Mouse (Mus musculus) midbrain, embryonic 14.5 days (tissue): Measurements from ENCODE around the gene Fam229b. TPM values are rescaled to one million over a fixed set of nuclear protein-coding genes. Genes with fewer than 3 reads are reported as not detected.

Source experiments
- ATAC-seq: fragments of 200-750 bp; cut with Nextera tagmentation; 2 replicates; pipeline ENCODE4 v1.8.0; 2017; ENCODE audit warnings: moderate number of reproducible peaks, moderate library complexity; ENCODE audit not compliant: low FRiP score, low TSS enrichment
- DNase-seq: peaks from one replicate; pipeline ENCODE4 v3.0.0-alpha.2; 2015
- H3K27ac ChIP-seq: fragments of 300-500 bp; sonication (generic); replicated peaks from 2 replicates; pipeline ENCODE4 v1.5.1; 2014; ENCODE audit warnings: mild to moderate bottlenecking, low read depth, low read length, moderate library complexity
- H3K27me3 ChIP-seq: fragments of 300-500 bp; sonication (generic); 2 replicates; pipeline ENCODE4 v1.6.1; 2014; ENCODE audit warnings: low read length, control low read depth, mixed read lengths; ENCODE audit not compliant: control insufficient read depth, insufficient read depth
- H3K36me3 ChIP-seq: fragments of 300-500 bp; sonication (generic); 2 replicates; pipeline ENCODE4 v1.6.1; 2014; ENCODE audit warnings: low read length, control low read depth; ENCODE audit not compliant: control insufficient read depth, insufficient read depth
- H3K4me1 ChIP-seq: fragments of 300-500 bp; sonication (generic); 2 replicates; pipeline ENCODE4 v1.6.1; 2014; ENCODE audit warnings: mild to moderate bottlenecking, antibody characterized with exemption, low read length, control low read depth; ENCODE audit not compliant: control insufficient read depth, insufficient read depth
- H3K4me2 ChIP-seq: fragments of 300-500 bp; sonication (generic); 2 replicates; pipeline ENCODE4 v1.6.1; 2014; ENCODE audit warnings: mild to moderate bottlenecking, low read length, moderate library complexity
- H3K4me3 ChIP-seq: fragments of 300-500 bp; sonication (generic); replicated peaks from 2 replicates; pipeline ENCODE4 v1.5.1; 2014; ENCODE audit warnings: low read depth, low read length
- H3K9ac ChIP-seq: fragments of 300-500 bp; sonication (generic); replicated peaks from 2 replicates; pipeline ENCODE4 v1.6.1; 2014; ENCODE audit warnings: mild to moderate bottlenecking, low read length, moderate library complexity
- H3K9me3 ChIP-seq: fragments of 300-500 bp; sonication (generic); 2 replicates; pipeline ENCODE4 v1.6.1; 2016; ENCODE audit warnings: low read length, control low read depth, mixed read lengths; ENCODE audit not compliant: control insufficient read depth
- WGBS: fragments of 180-500 bp; shearing (Covaris S2); extraction: QIAGEN DNeasy Blood & Tissue Kit; methylation state at CpG from one replicate; pipeline ENCODE4 v1.1.7; 2014; 5-methylcytosine and 5-hydroxymethylcytosine counted together
- polyA plus RNA-seq: library from polyadenylated mRNA; unstranded; fragments of >200 nt; fragmentation: Nextera tagmentation; extraction: Ambion mirVana; gene quantifications from 2 replicates; pipeline ENCODE4 v1.2.1, GENCODE M21; 2014

The Fam229b gene
- polyA plus RNA-seq, 1 experiment from 2014 or later: 33.9 TPM

- H3K4me1 ChIP-seq: no peaks in the 10 kb centered on the region
- no peaks in the 10 kb centered on the region for H3K27me3 ChIP-seq
- H3K9ac ChIP-seq: no peak overlapping the region
- DNase-seq (no peak), ATAC-seq (no peak)
- no peak overlapping the region for H3K27ac ChIP-seq
- 47% methylated on average over 3 of the region's 3 CpGs for WGBS
- no peaks in the 10 kb centered on the region for H3K9me3 ChIP-seq
- no peaks in the 10 kb centered on the region for H3K36me3 ChIP-seq
- H3K4me2 ChIP-seq: no peak overlapping the region
- no peak overlapping the region for H3K4me3 ChIP-seq
Observed at GRCm38 (mm10) chr10:39106413-39106812, 27.3 kb downstream of the Fam229b start.

- Histone ChIP-seq H3K4me3 (no peak overlapping the region), H3K9ac (no peak overlapping the region), H3K36me3 (no peaks in the 10 kb centered on the region), H3K27me3 (no peaks in the 10 kb centered on the region), H3K27ac (no peak overlapping the region), H3K4me1 (no peaks in the 10 kb centered on the region), H3K4me2 (no peak overlapping the region), H3K9me3 (no peaks in the 10 kb centered on the region)
- no peak for ATAC-seq
- 93% methylated on average over 8 of the region's 8 CpGs for WGBS
- DNase-seq: peak; percentile 31
Observed at GRCm38 (mm10) chr10:39104803-39105449, 28.8 kb downstream of the Fam229b start.

GRCm38 (mm10) chr10:39098746-39099145, 35.0 kb downstream of the Fam229b start:
- no peaks in the 10 kb centered on the region for H3K9me3 ChIP-seq
- no peak overlapping the region for H3K4me2 ChIP-seq
- no peak overlapping the region for H3K9ac ChIP-seq
- H3K4me3 ChIP-seq: no peak overlapping the region
- 94% methylated on average over 10 of the region's 10 CpGs for WGBS
- no peaks in the 10 kb centered on the region for H3K27me3 ChIP-seq
- H3K4me1 ChIP-seq: no peaks in the 10 kb centered on the region
- no peak for ATAC-seq
- no peaks in the 10 kb centered on the region for H3K36me3 ChIP-seq
- no peak overlapping the region for H3K27ac ChIP-seq
- DNase-seq: no peak

- H3K27ac ChIP-seq: no peak overlapping the region
- peak; percentile 39 for DNase-seq
- no peaks in the 10 kb centered on the region for H3K4me1 ChIP-seq
- no peak overlapping the region for H3K9ac ChIP-seq
- H3K36me3 ChIP-seq: no peaks in the 10 kb centered on the region
- ATAC-seq: no peak
- H3K4me2 ChIP-seq: no peak overlapping the region
- H3K4me3 ChIP-seq: no peak overlapping the region
- WGBS: 90% methylated on average over 9 of the region's 9 CpGs
- no peaks in the 10 kb centered on the region for H3K9me3 ChIP-seq
- H3K27me3 ChIP-seq: no peaks in the 10 kb centered on the region
Observed at GRCm38 (mm10) chr10:39096981-39097380, 36.7 kb downstream of the Fam229b start.

GRCm38 (mm10) chr10:39072048-39072447, 61.7 kb downstream of the Fam229b start:
- Histone ChIP-seq H3K36me3 (no peaks in the 10 kb centered on the region), H3K9ac (no peak overlapping the region), H3K4me3 (no peak overlapping the region), H3K4me1 (no peaks in the 10 kb centered on the region), H3K4me2 (no peak overlapping the region), H3K9me3 (no peaks in the 10 kb centered on the region), H3K27ac (no peak overlapping the region), H3K27me3 (no peaks in the 10 kb centered on the region)
- no peak for DNase-seq
- 87% methylated on average over 4 of the region's 4 CpGs for WGBS
- no peak for ATAC-seq

Other genes starting within 250 kb of the Fam229b start
- 7.3 and 18.9 TPM in 2 replicates for gene Lama4, start 168.4 kb downstream of the Fam229b start, polyA plus RNA-seq
- 9.4 and 11.7 TPM in 2 replicates for gene Tube1, start 62 bp upstream of the Fam229b start, polyA plus RNA-seq
- gene Ccn6, start 29.9 kb upstream of the Fam229b start, polyA plus RNA-seq: 0.35 and 0.50 TPM in 2 replicates
- 87.3 and 90.8 TPM in 2 replicates for gene Fyn, start 234.9 kb upstream of the Fam229b start, polyA plus RNA-seq